Mouse (Mus musculus): Measurements from ENCODE around the gene Uqcc1. TPM values are rescaled to one million over a fixed set of nuclear protein-coding genes. Genes with fewer than 3 reads are reported as not detected.

Gene Uqcc1
- total RNA-seq, 2 experiments from 2014 or later, result 42.4 to 72.4 TPM

DNA sequence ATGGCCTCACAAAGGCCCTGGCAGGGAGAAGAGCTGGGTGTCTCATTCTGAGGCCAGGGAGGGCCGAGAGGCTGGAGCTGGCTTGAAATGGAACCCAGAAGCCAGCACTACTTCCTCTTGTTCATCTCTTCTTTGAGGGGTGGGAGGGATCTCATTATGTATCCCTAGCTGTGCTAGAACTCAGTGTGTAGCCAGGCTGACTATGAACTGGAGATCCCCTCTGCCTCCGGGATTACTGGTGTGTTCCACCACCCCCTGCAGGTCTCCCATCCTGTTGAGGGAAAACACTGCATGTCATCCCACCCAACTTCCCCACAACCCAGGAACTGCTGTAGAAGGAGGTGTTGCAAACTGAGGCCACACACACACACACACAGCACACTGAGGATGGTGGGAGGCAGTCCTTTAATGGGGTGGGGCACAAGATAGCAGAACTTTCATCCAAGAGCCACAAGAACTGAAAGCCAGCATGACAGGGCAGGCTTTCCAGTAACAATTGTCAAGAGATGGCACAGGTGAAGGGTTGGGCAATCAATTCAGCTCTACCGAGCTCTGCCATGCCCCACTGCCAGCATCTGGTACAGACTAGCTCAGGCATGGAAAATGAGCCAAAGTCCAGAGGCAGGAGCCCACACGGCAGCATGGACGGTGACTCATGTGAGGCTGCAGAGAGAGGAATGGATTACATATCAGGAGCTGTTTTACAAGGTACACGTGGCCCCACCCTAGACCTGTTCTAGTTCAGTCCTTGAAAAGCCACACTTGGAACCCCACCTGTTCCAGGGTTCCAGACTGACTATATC is 110.5 kb downstream of the Uqcc1 start:
- ATAC-seq (replicated peaks; ENCODE audit: low FRiP score, low TSS enrichment, poor library complexity, severe bottlenecking), result no peak; the same call in 1 of the 2 replicates

DNA sequence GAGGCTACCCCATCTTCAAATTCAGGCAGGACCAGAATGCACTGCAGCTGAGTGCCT is 110.9 kb downstream of the Uqcc1 start, which contains the start of gene BC029722:
BC029722 (minus strand) TSS at position 35 of the 57 bp plus-strand sequence.
- ATAC-seq (replicated peaks; ENCODE audit: low FRiP score, low TSS enrichment, poor library complexity, severe bottlenecking), result no peak

GRCm38 (mm10) chr2:155818596-155819391 is 111.3 kb downstream of the Uqcc1 start:
- ATAC-seq (replicated peaks; ENCODE audit: low FRiP score, low TSS enrichment, poor library complexity, severe bottlenecking), result peak; percentile 96

- no peak for ATAC-seq (replicated peaks; ENCODE audit: low FRiP score, low TSS enrichment, poor library complexity, severe bottlenecking)
Observed at GRCm38 (mm10) chr2:155817301-155818245, 112.5 kb downstream of the Uqcc1 start.

- no peak for ATAC-seq (replicated peaks; ENCODE audit: low FRiP score, low TSS enrichment, poor library complexity, severe bottlenecking)
Observed at GRCm38 (mm10) chr2:155816179-155816578, 113.9 kb downstream of the Uqcc1 start.

DNA sequence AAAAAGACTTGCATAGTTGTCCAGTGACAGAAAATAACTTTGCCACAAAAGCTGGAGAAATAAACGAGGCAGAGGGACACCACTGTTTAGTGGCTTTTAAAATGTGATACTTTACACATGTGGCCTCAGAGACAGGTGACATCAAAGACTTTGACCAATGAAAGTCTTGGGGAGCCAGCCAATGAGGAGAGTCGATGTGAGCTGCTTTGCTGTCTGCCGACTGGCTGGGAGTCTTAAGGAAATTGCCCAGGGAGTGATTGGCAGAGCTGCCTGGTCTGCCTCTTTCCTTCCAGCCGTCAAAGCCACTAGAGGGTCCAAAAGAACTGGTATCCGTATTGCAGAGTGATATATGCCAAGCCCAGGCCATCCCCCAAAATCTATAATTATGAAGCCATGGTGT is 115.3 kb downstream of the Uqcc1 start:
- ATAC-seq (replicated peaks; ENCODE audit: low FRiP score, low TSS enrichment, poor library complexity, severe bottlenecking), result no peak

GRCm38 (mm10) chr2:155812637-155813036 is 117.5 kb downstream of the Uqcc1 start:
- no peak for ATAC-seq (replicated peaks; ENCODE audit: low FRiP score, low TSS enrichment, poor library complexity, severe bottlenecking)

DNA sequence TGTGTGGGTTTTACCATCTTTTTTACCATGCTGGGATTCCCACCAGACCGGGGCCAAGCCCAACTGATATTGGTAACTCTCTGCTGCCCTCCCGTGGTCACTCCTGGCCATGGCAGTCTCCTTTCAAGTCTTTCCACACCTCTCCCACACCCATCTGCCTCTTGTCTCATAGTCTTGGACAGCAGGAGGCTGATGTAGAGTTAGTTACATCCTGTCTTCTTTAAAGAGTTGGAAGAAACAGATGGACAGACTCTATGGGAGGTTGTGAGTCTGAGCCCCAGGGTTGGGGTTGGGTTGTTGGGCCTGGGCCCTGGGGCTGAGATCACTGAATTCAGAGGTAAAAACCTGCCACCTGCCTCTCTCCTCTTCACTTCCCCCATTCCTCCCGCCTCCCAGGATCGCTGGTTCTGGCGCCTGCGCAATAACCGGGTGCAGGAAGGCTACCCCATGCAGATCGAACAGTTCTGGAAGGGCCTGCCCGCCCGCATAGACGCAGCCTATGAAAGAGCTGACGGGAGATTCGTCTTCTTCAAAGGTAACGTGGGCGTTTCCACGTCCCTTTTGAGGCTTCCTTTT is 118.2 kb downstream of the Uqcc1 start:
- ATAC-seq (replicated peaks; ENCODE audit: low FRiP score, low TSS enrichment, poor library complexity, severe bottlenecking), result peak; percentile 69

DNA sequence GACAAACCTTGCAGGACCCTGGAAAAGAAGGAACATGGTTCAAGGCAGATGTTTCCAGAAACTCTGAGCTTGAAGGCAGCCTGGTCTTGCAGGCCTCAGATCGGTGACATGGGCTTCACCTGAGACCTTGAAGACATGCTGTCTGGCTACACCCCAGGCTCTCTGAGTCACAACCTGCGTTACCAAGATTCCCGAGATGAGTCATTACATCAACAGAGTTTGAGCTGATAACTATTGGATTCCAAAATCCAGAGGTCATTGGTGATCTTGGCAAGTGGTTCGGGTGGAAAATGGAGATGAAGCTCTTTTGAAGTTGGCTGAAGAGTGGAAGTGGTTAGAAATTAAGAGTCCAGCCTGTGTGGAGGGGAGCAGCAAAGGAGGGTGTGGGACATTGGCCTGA is 120.5 kb downstream of the Uqcc1 start:
- ATAC-seq (replicated peaks; ENCODE audit: low FRiP score, low TSS enrichment, poor library complexity, severe bottlenecking), result no peak

GRCm38 (mm10) chr2:155807408-155807807 is 122.7 kb downstream of the Uqcc1 start:
- ATAC-seq (replicated peaks; ENCODE audit: low FRiP score, low TSS enrichment, poor library complexity, severe bottlenecking), result no peak

- ATAC-seq (replicated peaks; ENCODE audit: low FRiP score, low TSS enrichment, poor library complexity, severe bottlenecking), result no peak
Observed at GRCm38 (mm10) chr2:155806548-155806947, 123.6 kb downstream of the Uqcc1 start.

GRCm38 (mm10) chr2:155805925-155806255 is 124.2 kb downstream of the Uqcc1 start:
- no peak for ATAC-seq (replicated peaks; ENCODE audit: low FRiP score, low TSS enrichment, poor library complexity, severe bottlenecking)

- ATAC-seq (replicated peaks; ENCODE audit: low FRiP score, low TSS enrichment, poor library complexity, severe bottlenecking), result no peak; the same call in 1 of the 2 replicates
Observed at GRCm38 (mm10) chr2:155805231-155805924, 124.7 kb downstream of the Uqcc1 start.

- no peak for ATAC-seq (replicated peaks; ENCODE audit: low FRiP score, low TSS enrichment, poor library complexity, severe bottlenecking)
Observed at GRCm38 (mm10) chr2:155804053-155804452, 126.1 kb downstream of the Uqcc1 start.

GRCm38 (mm10) chr2:155802761-155803160 is 127.3 kb downstream of the Uqcc1 start:
- no peak for ATAC-seq (replicated peaks; ENCODE audit: low FRiP score, low TSS enrichment, poor library complexity, severe bottlenecking)

GRCm38 (mm10) chr2:155798613-155799012 is 131.5 kb downstream of the Uqcc1 start:
- no peak for ATAC-seq (replicated peaks; ENCODE audit: low FRiP score, low TSS enrichment, poor library complexity, severe bottlenecking)

Data from megakaryocyte-erythroid progenitor cell, adult 5-6 weeks (primary cell).